In the genomic region with DNA sequence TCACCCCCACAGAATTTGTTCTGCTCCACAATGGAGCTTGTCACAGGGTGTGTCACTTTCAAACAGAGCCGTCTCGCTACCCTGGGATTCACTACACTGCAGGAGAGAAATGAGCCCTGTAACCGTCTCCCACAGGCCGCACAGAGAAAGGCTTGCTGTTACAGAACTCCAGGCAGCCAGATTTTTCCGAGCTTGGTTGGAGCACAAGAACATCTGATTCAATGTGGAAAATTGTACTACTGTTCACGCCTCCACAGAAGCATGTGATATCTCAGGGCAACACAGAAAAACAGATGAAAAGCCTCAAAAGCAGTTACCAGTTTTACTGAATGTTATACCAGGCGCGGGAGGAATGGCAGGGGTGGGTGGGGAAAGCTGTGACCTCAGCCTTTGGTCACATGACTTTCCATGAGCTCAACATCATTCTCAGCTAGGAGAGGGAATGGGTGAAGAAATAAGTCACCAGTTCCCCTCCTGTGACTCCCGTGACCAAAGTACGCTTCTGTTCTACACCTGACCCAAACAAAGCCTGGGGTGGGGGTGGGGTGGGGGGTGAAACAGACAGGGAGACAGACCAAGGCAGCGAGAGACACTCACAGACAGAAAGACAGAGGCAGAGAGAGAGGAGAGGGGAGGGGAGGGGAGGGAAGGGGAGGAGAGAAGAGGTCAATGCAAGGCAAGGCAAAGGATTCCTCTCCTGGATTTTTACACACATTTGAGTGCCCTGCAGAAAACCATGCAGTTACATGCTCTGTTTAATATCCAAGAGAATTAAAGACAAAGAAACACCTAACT, we compare ENCODE assay signal across 9 mouse cellular contexts. TPM values are rescaled to one million over a fixed set of nuclear protein-coding genes. Genes with fewer than 3 reads are reported as not detected.
DNase-seq lines count a peak whose midpoint lies in the region; ATAC-seq and TF ChIP-seq lines count a peak whose summit lies in the region.
"Had no signal": no experiment of that assay in that cellular context is flagged by ENCODE, and none has a peak within 500 bp of the region (broad histone marks: within the 10 kb centered on the region; RNA-seq: fewer than 3 reads in every experiment).

No protein-coding gene starts in this region.

- H3K36me3 ChIP-seq in midbrain, postnatal 0 days (ENCODE audit: insufficient read depth, low read length), result no peaks in the 10 kb centered on the region
- H3K36me3 ChIP-seq: limb, embryonic 15.5 days had no signal

- H3K9ac ChIP-seq in midbrain, postnatal 0 days (replicated peaks; ENCODE audit: low read length, poor library complexity, severe bottlenecking), result no peak overlapping the region; the same call in 1 of the 2 replicates
- H3K9ac ChIP-seq: limb, embryonic 15.5 days had no signal

- H3K4me1 ChIP-seq in midbrain, postnatal 0 days (ENCODE audit: insufficient read depth, low read length), result peaks cover 4% of the 10 kb centered on the region; the same call in 1 of the 2 replicates

- 7% methylated on average over 11 of the region's 11 CpGs for WGBS in midbrain, postnatal 0 days

- H3K9me3 ChIP-seq in midbrain, postnatal 0 days (ENCODE audit: low read length), result no peaks in the 10 kb centered on the region
- H3K9me3 ChIP-seq: limb, embryonic 15.5 days had no signal

- intact Hi-C loops in heart, postnatal 36 days (cut with DNase I), result loop anchor here (10.0 kb wide), 1 partner anchor 567 kb away; no protein-coding TSS in a partner anchor
- intact Hi-C loops in left cerebral cortex, postnatal 25 days (cut with DNase I), result loop anchor here (5.0 kb wide), 2 partner anchors 284 to 299 kb away; no protein-coding TSS in a partner anchor

- no peak for TF ChIP-seq CTCF in midbrain, postnatal 0 days (IDR thresholded peaks at IDR 0.05)

- H3K27me3 ChIP-seq in midbrain, postnatal 0 days (ENCODE audit: insufficient read depth, low read length), result no peaks in the 10 kb centered on the region
- H3K27me3 ChIP-seq: limb, embryonic 15.5 days had no signal

- peak overlapping the region; percentile 63 for H3K27ac ChIP-seq in midbrain, postnatal 0 days (ENCODE audit: low read depth, low read length)
- H3K27ac ChIP-seq: limb, embryonic 15.5 days had no signal

- H3K4me3 ChIP-seq in midbrain, postnatal 0 days (ENCODE audit: low read depth, low read length), result peak overlapping the region; percentile 20; the same call in 1 of the 2 replicates
- H3K4me3 ChIP-seq: limb, embryonic 15.5 days had no signal

- peak; percentile 97 for ATAC-seq in frontal cortex, adult (ENCODE audit: low TSS enrichment)
- peak; percentile 86 for ATAC-seq in midbrain, postnatal 0 days (ENCODE audit: low FRiP score)
- no peak for ATAC-seq in granulocyte monocyte progenitor cell, adult 5-6 weeks (replicated peaks; ENCODE audit: poor library complexity, severe bottlenecking)

- peak; percentile 87 for DNase-seq in heart, adult 11 months
- DNase-seq in heart, postnatal 36 days, result no peak
- peak; percentile 18 for DNase-seq in kidney, adult 18-20 months
- peak; percentile 63 to 90 for DNase-seq in left cerebral cortex, postnatal 25 days (ENCODE audit: low spot score in 2 of 2)
- DNase-seq in midbrain, postnatal 0 days (ENCODE audit: low spot score), result peak; percentile 54
- DNase-seq in cerebellum, postnatal 36 days, result no peak

- peak overlapping the region; percentile 39 for H3K4me2 ChIP-seq in midbrain, postnatal 0 days (ENCODE audit: low read depth, low read length, poor library complexity, severe bottlenecking)
- H3K4me2 ChIP-seq: limb, embryonic 15.5 days had no signal

RNA-seq across cellular contexts. Expression of gene Aig1, which starts 7.5 kb away (rescaled TPM):
- total RNA-seq in heart, postnatal 36 days (2021), result 10 to 100 TPM; 54.9 to 65.3 TPM
- 10 to 100 TPM; 55.5 to 62.7 TPM for total RNA-seq in left cerebral cortex, postnatal 25 days (2021)
- total RNA-seq in midbrain, postnatal 0 days (2014; rRNA removed), result 101 and 150 TPM in 2 replicates
- polyA plus RNA-seq in midbrain, postnatal 0 days (2015; fragmentation: Nextera tagmentation; extraction: Ambion mirVana), result 103 TPM in 2 replicates
- 15.2 and 23.7 TPM in 2 replicates for total RNA-seq in granulocyte monocyte progenitor cell, adult 5-6 weeks (2014; fragmentation: Nextera tagmentation)
- total RNA-seq in granulocyte monocyte progenitor cell, adult 5-6 weeks (2017), result 12.4 and 13.2 TPM in 2 replicates

Comparison
In these comparisons a context has a peak if more than half of its experiments do, and no peak if none do; other contexts are left out.
1. DNase-seq: peak in heart, adult 11 months (single experiment), kidney, adult 18-20 months (single experiment), left cerebral cortex, postnatal 25 days (2 of 2) and midbrain, postnatal 0 days (single experiment); none in heart, postnatal 36 days (0 of 2) and cerebellum, postnatal 36 days (0 of 2).